Mouse (Mus musculus) spleen, embryonic (tissue): ENCODE results near the gene Senp2.

Source experiments
- CTCF ChIA-PET: fragments of 350-600 bp; sonication (Branson Sonifier 250); formaldehyde crosslinking; loops from one replicate; lab custom pipeline; 2022; lab: Charles Lee

Gene Senp2

DNA sequence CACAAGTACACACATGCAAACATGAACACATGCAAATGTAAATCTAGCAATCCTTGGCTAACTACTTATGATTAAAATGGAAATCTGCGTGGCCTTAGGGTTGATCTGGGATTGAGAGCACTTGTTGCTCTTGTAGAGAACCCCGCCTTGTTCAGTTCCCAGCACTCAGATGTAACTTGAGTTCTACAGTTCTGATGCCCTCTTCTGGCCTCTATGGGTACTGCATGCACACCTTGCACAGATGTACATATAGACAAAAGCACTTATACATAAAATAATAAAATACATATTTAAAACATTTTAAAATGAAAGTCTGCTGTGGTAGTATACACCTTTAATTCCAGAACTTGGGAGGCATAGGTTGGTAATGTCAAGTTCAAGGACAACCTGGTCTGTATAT, 12.8 kb downstream of the Senp2 start:
- CTCF ChIA-PET, result no interaction called here

- CTCF ChIA-PET, result interaction anchor here (0.7 kb wide), 1 partner anchor 36 kb away, joined by 3 read pairs; no protein-coding TSS in a partner anchor
Observed at GRCm38 (mm10) chr16:22027474-22027873, 18.2 kb downstream of the Senp2 start.

GRCm38 (mm10) chr16:22038554-22038953, 29.3 kb downstream of the Senp2 start:
- CTCF ChIA-PET, result no interaction called here

GRCm38 (mm10) chr16:22039978-22040377, 30.7 kb downstream of the Senp2 start:
- CTCF ChIA-PET, result interaction anchor here (0.5 kb wide), 1 partner anchor 1344 kb away, joined by 3 read pairs; no protein-coding TSS in a partner anchor

- CTCF ChIA-PET, result no interaction called here
Observed at GRCm38 (mm10) chr16:22043830-22044229, 34.5 kb downstream of the Senp2 start.

- CTCF ChIA-PET, result no interaction called here
Observed at GRCm38 (mm10) chr16:22045930-22046329, 36.6 kb downstream of the Senp2 start.

DNA sequence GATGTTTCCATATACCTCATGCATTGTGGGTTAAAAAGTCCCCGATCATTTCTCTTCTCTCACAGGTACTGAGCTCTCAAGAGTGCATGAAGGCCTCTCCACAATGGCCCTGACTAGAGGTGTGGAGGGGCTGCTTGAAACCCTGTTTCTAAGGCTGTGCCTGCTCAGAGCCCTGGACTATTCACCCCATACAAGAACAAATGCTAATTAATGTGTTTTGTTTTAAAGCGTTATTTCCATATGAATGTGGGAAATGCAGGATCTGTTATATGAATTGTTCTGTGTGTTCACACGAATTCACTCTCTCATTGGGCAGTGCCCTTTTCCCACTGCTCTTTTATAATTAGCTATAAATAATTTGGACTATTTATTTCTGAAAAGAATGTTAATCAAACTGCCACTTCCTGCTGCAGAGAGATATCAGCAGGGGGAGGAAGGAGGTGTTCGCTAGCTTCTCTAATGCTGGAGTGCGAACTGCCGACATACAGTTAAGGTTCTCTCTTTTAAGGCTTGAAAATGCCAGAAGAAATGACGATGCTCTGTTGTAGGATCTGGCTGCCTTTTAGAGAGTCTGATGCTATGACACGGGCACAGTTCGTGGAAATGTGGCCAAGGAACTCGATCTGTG, 37.6 kb downstream of the Senp2 start:
- CTCF ChIA-PET, result no interaction called here

GRCm38 (mm10) chr16:22053411-22053810, 44.1 kb downstream of the Senp2 start:
- CTCF ChIA-PET, result interaction anchor here (0.5 kb wide), 1 partner anchor 345 kb away, joined by 7 read pairs; no protein-coding TSS in a partner anchor

DNA sequence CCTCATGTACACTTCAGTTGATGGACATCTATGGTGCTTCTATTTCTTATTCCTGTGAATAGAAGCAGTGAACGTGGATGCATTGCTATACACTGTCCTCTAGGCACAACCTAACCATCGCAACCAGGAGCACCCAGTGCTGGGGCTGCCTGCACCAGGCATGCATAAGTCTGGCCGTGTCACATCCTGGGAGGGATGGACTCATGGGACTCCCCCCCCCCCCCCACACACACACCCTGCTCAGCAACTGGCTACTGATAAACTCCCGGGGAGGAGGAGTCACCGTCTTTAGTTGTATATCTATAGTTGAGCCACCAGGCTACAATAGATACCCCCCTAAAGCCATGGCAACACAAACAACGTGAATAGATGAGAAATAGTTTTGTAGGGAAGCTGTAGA, 48.2 kb downstream of the Senp2 start:
- CTCF ChIA-PET, result no interaction called here

GRCm38 (mm10) chr16:22058871-22059270, 49.6 kb downstream of the Senp2 start:
- CTCF ChIA-PET, result interaction anchor here (0.6 kb wide), 2 partner anchors 178 to 385 kb away, joined by 3 to 4 read pairs; no protein-coding TSS in a partner anchor

- CTCF ChIA-PET, result no interaction called here
Observed at GRCm38 (mm10) chr16:22060416-22060815, 51.1 kb downstream of the Senp2 start.

GRCm38 (mm10) chr16:22061555-22062160, 52.4 kb downstream of the Senp2 start:
- CTCF ChIA-PET, result no interaction called here

- CTCF ChIA-PET, result no interaction called here
Observed at GRCm38 (mm10) chr16:22062284-22062683, 53.0 kb downstream of the Senp2 start.

GRCm38 (mm10) chr16:22065536-22065935, 56.3 kb downstream of the Senp2 start:
- CTCF ChIA-PET, result interaction anchor here (0.6 kb wide), 1 partner anchor 48 kb away, joined by 3 read pairs; no protein-coding TSS in a partner anchor

GRCm38 (mm10) chr16:22067406-22067805, 58.1 kb downstream of the Senp2 start:
- CTCF ChIA-PET, result no interaction called here

DNA sequence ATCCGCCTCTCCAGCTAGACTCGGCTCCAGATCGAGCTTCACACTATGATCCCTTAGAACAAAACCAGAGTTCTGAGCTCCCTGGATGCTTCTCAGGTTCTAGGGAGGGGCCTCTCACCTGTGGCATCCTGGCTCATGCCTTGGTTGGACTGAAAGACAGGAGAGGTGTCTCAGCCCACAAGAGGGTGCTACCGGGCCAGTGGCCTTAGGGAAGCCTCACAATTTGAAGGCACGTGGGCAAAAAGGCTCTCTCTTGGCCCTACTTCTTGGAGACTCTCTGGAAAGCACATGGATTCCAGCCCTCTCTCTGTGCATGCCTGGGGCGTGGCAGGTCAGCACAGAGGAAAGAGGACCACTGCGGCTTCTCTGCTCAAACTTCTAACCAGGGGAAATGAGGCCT, 62.1 kb downstream of the Senp2 start:
- CTCF ChIA-PET, result no interaction called here

DNA sequence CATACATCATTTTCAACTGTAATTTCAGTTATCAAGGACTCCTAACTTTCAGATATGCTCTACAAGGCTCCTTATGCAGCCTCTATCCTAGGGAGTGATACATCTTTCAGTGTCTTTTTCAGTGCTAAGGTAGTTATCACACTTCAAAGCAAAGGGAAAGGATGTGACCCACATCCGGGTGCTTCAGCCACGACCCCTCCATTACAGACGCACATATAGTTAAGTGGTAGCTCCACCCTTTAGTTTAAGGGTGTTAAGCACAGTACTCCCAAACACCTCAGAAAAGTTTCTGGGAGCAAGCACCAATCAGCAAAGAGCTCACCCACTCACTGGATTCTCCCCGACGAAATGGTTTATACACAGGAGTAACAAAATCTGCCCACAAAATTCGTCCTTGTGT, 65.8 kb downstream of the Senp2 start:
- CTCF ChIA-PET, result no interaction called here

DNA sequence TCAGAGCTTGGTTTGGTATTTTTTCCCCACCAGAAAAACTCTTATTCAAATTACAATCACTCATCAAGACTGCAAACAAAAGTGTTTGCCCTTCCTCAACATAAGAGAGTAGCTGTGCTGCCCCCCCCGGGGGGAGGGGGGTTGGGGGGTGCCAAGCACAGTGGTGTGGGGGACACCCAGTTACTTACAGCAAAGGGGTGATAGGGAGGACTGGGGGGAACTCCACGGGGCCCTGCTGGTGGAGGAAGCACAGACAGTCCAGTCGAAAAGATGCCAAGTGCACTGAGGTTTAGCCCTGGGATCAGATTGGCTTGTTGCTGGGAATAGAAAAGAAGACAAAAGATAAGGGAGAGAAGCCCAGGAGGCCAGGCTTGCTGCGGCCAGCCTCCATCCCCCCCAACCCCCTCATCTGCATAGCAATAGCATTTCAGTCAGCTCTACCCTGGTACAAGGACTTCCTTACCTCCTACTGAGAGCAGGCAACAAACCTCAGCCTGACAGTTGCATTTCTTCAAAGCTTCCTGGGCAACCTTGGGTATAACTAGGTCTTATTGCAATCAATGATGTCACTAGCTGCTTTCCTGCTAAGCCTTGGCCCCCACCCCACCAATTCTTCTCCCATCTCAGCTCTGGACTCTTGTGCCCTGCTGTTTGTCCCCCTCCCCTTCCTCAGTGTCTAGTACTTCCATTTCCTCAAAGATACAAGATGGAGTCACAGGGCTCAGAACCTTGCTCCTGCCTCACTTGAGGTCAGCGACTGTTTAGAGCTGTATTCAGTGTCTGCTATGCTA, 66.7 kb downstream of the Senp2 start:
- CTCF ChIA-PET, result no interaction called here

DNA sequence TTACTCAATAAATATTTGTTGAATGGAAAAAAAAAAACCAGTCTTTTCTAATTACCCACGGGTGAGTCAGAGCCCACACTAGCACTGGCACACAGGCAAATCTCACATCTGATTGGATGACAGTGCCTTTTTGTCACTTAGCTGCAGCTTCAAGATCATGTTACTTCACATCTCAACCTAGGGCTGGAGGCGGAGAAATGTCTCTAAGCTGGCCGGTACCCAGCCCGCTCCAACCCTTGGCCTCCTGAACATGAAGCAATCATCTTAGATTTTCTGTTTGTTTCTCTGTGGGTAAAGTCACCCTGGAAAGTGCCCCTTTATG, 67.3 kb downstream of the Senp2 start:
- CTCF ChIA-PET, result no interaction called here

GRCm38 (mm10) chr16:22080125-22080710, 70.9 kb downstream of the Senp2 start:
- CTCF ChIA-PET, result no interaction called here

GRCm38 (mm10) chr16:22085411-22085810, 76.1 kb downstream of the Senp2 start:
- CTCF ChIA-PET, result no interaction called here

- CTCF ChIA-PET, result no interaction called here
Observed at GRCm38 (mm10) chr16:22091255-22091783, 82.0 kb downstream of the Senp2 start.
